Mouse (Mus musculus) lung, postnatal 36 days (tissue): Measurements from ENCODE around the gene Zfp626.
A peak's percentile ranks its signal among the peaks of the same experiment; 100 is the strongest.
"Not testable (repeated sequence)": the region's sequence is repeated elsewhere in the genome, so short reads cannot be mapped to it uniquely, and the experiment has no call there.

ENCODE experiments used
- DNase-seq: peaks from one replicate; pipeline ENCODE4 v3.0.0; 2022; ENCODE audit warnings: mixed read lengths

Gene Zfp626

DNA sequence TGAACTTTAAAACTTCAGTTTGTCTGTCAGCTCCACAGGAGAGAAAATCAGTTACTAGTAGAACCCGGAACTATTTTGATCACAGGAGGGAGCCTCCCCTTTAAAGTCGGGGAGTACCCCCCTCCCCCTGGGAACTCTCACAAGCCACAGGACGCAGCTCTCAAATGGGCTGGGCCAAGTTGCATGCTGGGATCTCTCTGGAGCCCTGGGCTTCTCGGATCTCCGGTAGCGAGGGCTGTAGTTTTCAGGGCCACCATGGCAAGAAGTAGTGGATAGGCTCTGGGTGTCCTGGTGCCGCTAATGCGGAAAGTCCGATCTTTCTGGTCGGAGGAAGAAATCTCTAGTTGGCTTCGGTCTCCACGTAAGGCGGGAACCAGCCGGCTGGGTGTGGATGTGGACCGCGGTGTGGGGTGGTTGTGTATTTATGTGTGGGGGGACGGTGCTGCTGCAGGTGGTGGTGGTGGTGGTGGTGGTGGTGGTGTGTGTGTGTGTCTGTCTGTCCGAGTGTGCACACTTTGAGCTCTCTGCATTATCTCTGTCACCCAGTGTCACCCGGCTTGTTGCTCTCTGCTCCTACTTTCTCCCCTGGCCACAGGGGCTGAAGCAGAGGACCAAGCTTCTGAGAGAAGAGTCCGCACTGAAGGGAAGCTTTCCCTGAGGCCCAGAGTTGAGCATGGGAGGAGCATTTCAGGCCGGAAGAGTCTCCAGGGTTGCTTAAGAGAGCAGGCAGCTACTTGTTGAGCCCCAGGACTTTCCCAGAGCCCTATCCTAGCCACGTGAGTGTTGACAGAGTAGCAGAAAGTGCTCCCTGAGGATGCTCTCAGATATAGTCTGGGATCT lies 53.6 kb downstream of the Zfp626 start:
- peak; percentile 91 for DNase-seq

DNA sequence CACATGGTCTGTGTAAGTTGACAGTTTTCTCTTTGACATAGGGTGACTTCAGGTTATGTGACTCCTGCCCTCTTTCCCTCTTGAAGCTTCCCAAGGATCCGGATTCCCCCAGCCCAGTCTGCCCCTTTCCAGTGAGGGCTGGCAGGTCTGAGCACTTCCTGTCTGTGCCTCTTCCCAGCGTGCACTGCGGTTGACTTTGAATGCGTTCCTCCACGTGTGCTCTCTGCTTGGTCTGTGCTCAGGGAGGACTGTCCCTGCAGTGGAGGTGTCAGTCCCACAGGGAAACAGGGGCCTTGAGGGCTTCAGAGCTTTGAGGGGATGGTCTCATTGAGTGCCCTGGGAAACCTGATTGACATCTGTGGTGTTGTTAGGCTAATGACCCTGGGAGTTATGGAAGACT lies 55.6 kb downstream of the Zfp626 start:
- not testable (repeated sequence) for DNase-seq
